Mouse (Mus musculus) kidney, embryonic 14.5 days (tissue): ENCODE results near the gene Gpr179. TPM values are rescaled to one million over a fixed set of nuclear protein-coding genes. Genes with fewer than 3 reads are reported as not detected.

ENCODE experiments used
- ATAC-seq: fragments of 200-750 bp; cut with Nextera tagmentation; 2 replicates; pipeline ENCODE4 v1.8.0; 2017; ENCODE audit warnings: moderate number of reproducible peaks, mild to moderate bottlenecking, moderate TSS enrichment, moderate library complexity; ENCODE audit not compliant: low FRiP score, low TSS enrichment
- H3K27ac ChIP-seq: fragments of 300-500 bp; sonication (generic); 2 replicates; pipeline ENCODE4 v1.5.1; 2014; ENCODE audit warnings: low read depth, mild to moderate bottlenecking, low read length, moderate library complexity, mixed read lengths
- H3K27me3 ChIP-seq: fragments of 300-500 bp; sonication (generic); 2 replicates; pipeline ENCODE4 v1.6.1; 2014; ENCODE audit warnings: mild to moderate bottlenecking, low read length; ENCODE audit not compliant: control insufficient read depth, insufficient read depth
- H3K36me3 ChIP-seq: fragments of 300-500 bp; sonication (generic); 2 replicates; pipeline ENCODE4 v1.6.1; 2014; ENCODE audit warnings: low read length, mixed read lengths; ENCODE audit not compliant: control insufficient read depth, insufficient read depth
- H3K4me1 ChIP-seq: fragments of 300-500 bp; sonication (generic); 2 replicates; pipeline ENCODE4 v1.6.1; 2014; ENCODE audit warnings: low read length, mixed read lengths; ENCODE audit not compliant: control insufficient read depth, insufficient read depth
- H3K4me2 ChIP-seq: fragments of 300-500 bp; sonication (generic); replicated peaks from 2 replicates; pipeline ENCODE4 v1.6.1; 2014; ENCODE audit warnings: low read depth, mild to moderate bottlenecking, low read length
- H3K4me3 ChIP-seq: fragments of 300-500 bp; sonication (generic); 2 replicates; pipeline ENCODE4 v1.5.1; 2014; ENCODE audit warnings: mild to moderate bottlenecking, low read length
- H3K9ac ChIP-seq: fragments of 300-500 bp; sonication (generic); 2 replicates; pipeline ENCODE4 v1.6.1; 2014; ENCODE audit warnings: low read depth, mild to moderate bottlenecking, low read length, moderate library complexity
- H3K9me3 ChIP-seq: fragments of 300-500 bp; sonication (generic); 2 replicates; pipeline ENCODE4 v1.6.1; 2016; ENCODE audit warnings: low read length; ENCODE audit not compliant: control insufficient read depth
- WGBS: fragments of 180-500 bp; shearing (Covaris S2); extraction: QIAGEN DNeasy Blood & Tissue Kit; methylation state at CpG from one replicate; pipeline ENCODE4 v1.1.7; 2014; 5-methylcytosine and 5-hydroxymethylcytosine counted together
- polyA plus RNA-seq: library from polyadenylated mRNA; unstranded; fragments of >200 nt; fragmentation: Nextera tagmentation; extraction: Ambion mirVana; gene quantifications from 2 replicates; pipeline ENCODE4 v1.2.1, GENCODE M21; 2014

The Gpr179 gene
- polyA plus RNA-seq, 1 experiment from 2014 or later: 0.07 TPM

DNA sequence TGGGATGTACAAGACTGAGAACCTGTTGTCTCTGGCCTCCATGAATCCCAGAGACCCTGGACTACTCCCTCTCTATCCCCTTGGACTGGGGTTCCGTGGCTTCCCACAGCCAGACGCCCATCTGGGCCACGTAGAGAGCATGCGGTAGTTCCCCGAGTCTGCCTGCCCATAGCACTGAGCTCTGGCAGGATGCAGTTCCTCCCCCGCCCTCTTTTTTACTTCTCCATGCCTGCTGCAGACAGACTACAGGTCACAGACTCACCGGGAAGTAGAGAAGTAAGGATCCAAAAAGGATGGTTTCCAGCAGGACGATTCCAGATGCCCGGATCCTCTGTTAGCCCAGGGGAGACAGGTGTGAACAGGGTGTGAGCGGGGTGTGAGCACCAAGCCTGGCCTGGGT lies 6.4 kb downstream of the Gpr179 start:
- no peak for ATAC-seq
- H3K4me1 ChIP-seq: peaks cover 11% of the 10 kb centered on the region
- 70% methylated on average over 10 of the region's 10 CpGs for WGBS

DNA sequence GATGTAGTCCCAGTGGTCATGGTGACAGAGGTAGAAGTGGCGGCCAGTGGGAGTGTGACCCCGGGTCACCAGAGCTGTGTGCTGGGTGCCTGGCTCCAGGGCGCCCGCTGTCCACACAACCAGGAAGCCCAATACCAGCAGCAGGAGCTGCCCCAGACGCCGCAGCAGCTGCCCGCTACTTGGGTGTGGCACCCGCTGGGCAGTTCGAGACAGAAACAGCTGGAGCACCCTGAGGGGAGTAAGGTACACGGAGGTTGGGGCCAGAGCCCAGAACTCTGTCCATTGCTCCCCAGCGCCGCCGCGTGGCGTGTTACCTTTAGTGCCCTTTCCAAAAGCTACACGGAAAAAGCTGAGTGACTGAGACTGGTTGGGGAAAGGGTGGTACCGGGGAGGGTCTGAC lies 8.3 kb downstream of the Gpr179 start:
- Histone ChIP-seq H3K4me3 (no peak overlapping the region), H3K27me3 (0 out of 2 replicates have a peak, but pooled peaks cover 3% of the 10 kb centered on the region), H3K4me1 (no peaks in the 10 kb centered on the region), H3K9me3 (no peaks in the 10 kb centered on the region), H3K36me3 (no peaks in the 10 kb centered on the region), H3K4me2 (no peak overlapping the region; the same call in 1 of the 2 replicates), H3K9ac (no peak overlapping the region), H3K27ac (no peak overlapping the region)
- ATAC-seq: no peak
- 32% methylated on average over 17 of the region's 17 CpGs for WGBS

More for the DNA sequence above, 6.4 kb downstream of the Gpr179 start:
- H3K4me2 ChIP-seq: no peak overlapping the region
- no peaks in the 10 kb centered on the region for H3K9me3 ChIP-seq
- H3K27ac ChIP-seq: no peak overlapping the region
- no peaks in the 10 kb centered on the region for H3K27me3 ChIP-seq
- H3K36me3 ChIP-seq: no peaks in the 10 kb centered on the region
- H3K4me3 ChIP-seq: no peak overlapping the region
- H3K9ac ChIP-seq: no peak overlapping the region; the same call in 1 of the 2 replicates

DNA sequence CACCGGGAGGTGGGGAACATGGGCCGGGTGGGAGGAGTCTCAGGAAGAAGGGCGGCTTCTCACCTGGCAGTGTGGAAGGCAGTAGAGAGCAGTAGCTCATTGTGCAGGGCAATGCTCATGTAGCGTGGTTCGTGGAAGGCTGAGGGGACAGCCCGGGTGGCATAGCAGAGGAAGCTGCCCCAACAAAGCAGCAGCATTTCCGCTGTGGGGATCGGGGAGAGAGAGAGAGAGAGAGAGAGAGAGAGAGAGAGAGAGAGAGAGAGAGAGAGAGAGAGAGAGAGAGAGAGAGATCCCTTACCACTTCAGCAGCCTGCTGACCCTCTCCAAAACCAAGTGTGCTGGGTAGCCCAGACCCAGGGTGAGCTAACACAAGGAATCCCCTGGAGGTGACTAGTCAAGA lies 8.7 kb downstream of the Gpr179 start:
- H3K4me2 ChIP-seq: no peak overlapping the region
- H3K4me1 ChIP-seq: no peaks in the 10 kb centered on the region
- no peaks in the 10 kb centered on the region for H3K36me3 ChIP-seq
- no peak overlapping the region for H3K9ac ChIP-seq
- WGBS: 45% methylated on average over 7 of the region's 8 CpGs
- 0 out of 2 replicates have a peak, but pooled peaks cover 4% of the 10 kb centered on the region for H3K27me3 ChIP-seq
- no peaks in the 10 kb centered on the region for H3K9me3 ChIP-seq
- H3K4me3 ChIP-seq: no peak overlapping the region
- no peak for ATAC-seq
- no peak overlapping the region for H3K27ac ChIP-seq

DNA sequence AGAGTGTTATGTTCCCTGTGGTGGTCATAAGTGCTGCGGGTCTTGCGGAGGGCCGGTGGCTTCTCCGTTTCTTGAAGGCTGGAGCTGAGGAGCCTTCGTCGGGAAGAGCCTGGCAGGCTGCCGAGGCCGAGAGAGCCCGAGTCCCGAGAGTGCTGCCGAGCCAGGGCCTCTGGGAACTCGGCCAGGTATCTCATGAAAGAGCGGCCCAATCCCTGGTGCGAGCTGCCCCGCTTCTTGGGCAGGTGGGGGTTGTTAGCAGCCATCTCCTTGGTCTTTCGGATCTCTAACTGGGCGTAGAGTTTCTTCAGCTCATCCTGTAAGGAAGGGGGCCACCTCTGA lies 12.9 kb downstream of the Gpr179 start:
- H3K9ac ChIP-seq: 0 out of 2 replicates have a peak overlapping the region, but pooled peaks have one; percentile 23
- no peaks in the 10 kb centered on the region for H3K4me1 ChIP-seq
- peak overlapping the region; percentile 42; the same call in 1 of the 2 replicates for H3K27ac ChIP-seq
- H3K4me3 ChIP-seq: no peak overlapping the region
- peaks cover 4% of the 10 kb centered on the region; the same call in 1 of the 2 replicates for H3K27me3 ChIP-seq
- no peaks in the 10 kb centered on the region for H3K36me3 ChIP-seq
- ATAC-seq: no peak
- WGBS: 48% methylated on average over 17 of the region's 17 CpGs
- H3K9me3 ChIP-seq: no peaks in the 10 kb centered on the region
- peak overlapping the region; percentile 21; the same call in 1 of the 2 replicates for H3K4me2 ChIP-seq

DNA sequence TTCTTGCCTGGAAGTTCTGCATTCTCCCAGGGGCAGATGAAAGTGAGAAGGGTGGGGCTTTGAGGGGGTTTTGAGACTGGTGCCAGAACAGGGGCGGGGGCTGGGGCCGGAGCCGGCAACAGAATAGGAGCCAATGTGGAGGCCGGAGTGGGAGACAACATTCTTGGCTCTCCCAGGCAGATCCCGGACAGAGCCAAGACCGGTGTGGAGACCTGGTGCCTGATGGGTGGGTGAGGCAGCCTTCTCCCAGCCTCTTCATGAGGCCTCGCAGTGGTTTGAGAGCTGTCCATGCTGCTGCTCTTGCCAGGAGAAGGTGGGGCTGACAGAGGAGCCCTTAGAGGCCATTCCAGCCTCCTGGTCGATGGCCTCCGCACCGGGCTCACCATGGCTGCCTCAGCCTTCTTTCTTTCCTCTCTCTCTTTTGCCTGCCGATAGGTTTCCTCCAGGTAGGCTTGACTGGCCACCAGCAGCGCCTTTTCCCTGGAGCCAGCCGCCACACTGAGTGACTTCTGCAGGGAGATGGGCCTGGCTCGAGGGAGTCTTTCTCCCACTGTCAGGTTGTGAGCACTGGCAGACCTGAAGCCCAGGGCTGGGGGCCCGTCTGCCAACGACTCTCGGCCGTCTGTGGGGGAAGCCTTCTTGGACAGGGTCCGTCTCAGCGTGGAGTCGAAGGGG lies 13.4 kb downstream of the Gpr179 start:
- Histone ChIP-seq H3K4me1 (no peaks in the 10 kb centered on the region), H3K9ac (0 out of 2 replicates have a peak overlapping the region, but pooled peaks have one; percentile 23), H3K4me3 (no peak overlapping the region), H3K4me2 (no peak overlapping the region; the same call in 1 of the 2 replicates), H3K27me3 (peaks cover 4% of the 10 kb centered on the region; the same call in 1 of the 2 replicates), H3K27ac (peak overlapping the region; percentile 42; the same call in 1 of the 2 replicates), H3K36me3 (no peaks in the 10 kb centered on the region), H3K9me3 (no peaks in the 10 kb centered on the region)
- ATAC-seq: peak; percentile 56
- 54% methylated on average over 21 of the region's 21 CpGs for WGBS

DNA sequence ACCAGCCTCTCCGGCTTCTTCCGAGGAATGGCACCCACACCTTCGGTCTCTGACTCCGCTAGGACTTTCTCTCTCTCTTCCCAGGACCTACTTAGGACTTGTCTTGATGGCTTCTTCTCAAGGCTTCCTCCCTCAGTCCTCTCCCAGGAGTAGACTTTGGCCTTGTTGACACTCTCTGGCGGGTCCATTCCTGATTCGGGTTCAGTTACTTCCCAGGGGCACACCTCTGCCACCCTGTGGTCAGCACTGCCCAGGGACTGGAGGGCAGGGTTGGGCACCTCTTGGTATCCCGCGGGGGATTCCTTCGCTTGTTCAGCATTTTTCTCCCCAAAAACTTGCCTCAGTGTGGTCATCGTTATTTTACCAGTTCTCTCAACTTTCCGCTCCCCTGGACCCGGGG lies 14.5 kb downstream of the Gpr179 start:
- 87% methylated on average over 12 of the region's 12 CpGs for WGBS

DNA sequence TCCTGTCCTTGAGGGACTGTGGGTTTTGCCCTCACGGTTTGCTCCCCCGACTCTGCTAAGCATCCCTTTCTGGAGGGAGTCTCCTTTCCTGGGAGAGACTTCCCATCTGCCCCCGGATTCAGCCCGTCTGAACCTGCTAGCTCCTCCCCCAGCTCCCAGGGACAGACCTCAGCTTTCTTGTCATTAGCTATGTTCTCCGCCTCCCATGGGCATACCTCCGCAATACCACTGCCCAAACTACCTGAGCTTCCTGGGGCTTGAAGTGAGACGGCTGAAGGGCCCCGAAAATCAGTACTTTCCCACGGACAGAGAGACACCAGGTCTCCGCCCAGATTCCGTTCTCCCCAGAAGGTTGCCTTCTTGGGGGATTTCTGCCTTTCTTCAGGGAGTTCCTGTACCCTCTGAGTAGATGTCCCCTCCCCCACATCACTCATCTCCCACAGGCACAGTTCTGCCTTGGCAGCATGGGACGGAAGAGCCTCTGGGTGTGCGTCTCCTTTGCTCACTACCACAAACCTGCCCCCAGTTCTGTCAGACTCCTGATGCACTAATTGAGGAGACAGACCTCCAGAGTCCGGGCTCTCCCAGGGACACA lies 15.0 kb downstream of the Gpr179 start:
- WGBS: 59% methylated on average over 14 of the region's 14 CpGs
- Histone ChIP-seq H3K4me2 (no peak overlapping the region), H3K4me1 (no peaks in the 10 kb centered on the region), H3K9me3 (no peaks in the 10 kb centered on the region), H3K27me3 (peaks cover 4% of the 10 kb centered on the region; the same call in 1 of the 2 replicates), H3K36me3 (0 out of 2 replicates have a peak, but pooled peaks cover 4% of the 10 kb centered on the region), H3K4me3 (no peak overlapping the region), H3K27ac (no peak overlapping the region), H3K9ac (no peak overlapping the region)
- ATAC-seq: no peak

More for the DNA sequence above, 14.5 kb downstream of the Gpr179 start:
- Histone ChIP-seq H3K27me3 (peaks cover 4% of the 10 kb centered on the region; the same call in 1 of the 2 replicates), H3K4me2 (no peak overlapping the region), H3K9ac (no peak overlapping the region), H3K36me3 (no peaks in the 10 kb centered on the region), H3K27ac (no peak overlapping the region), H3K4me1 (no peaks in the 10 kb centered on the region), H3K9me3 (no peaks in the 10 kb centered on the region), H3K4me3 (no peak overlapping the region)
- no peak for ATAC-seq

DNA sequence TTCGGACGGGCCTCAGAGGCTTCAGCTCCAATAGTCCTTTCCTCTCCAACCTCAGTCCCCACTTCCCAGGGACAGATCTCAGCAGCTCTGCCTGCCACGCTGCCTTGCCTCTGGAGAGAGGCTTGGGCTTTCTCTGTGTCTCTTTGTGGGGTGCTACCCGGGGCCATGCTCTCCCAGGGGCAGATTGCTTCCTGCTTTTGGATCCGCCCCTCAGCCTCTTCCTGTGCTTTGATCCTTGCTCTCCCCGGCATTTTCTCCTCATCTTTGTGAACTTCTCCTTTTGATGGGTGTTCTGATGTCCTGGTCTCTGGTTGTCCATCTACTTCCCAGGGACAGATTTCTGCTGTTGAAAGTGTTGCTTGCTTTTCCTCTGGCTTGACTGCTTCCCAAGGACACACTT lies 15.6 kb downstream of the Gpr179 start:
- Histone ChIP-seq H3K4me2 (no peak overlapping the region), H3K9ac (no peak overlapping the region), H3K4me3 (no peak overlapping the region), H3K27ac (no peak overlapping the region), H3K9me3 (no peaks in the 10 kb centered on the region), H3K27me3 (peaks cover 4% of the 10 kb centered on the region; the same call in 1 of the 2 replicates), H3K36me3 (0 out of 2 replicates have a peak, but pooled peaks cover 6% of the 10 kb centered on the region), H3K4me1 (no peaks in the 10 kb centered on the region)
- ATAC-seq: no peak
- 35% methylated on average over 6 of the region's 6 CpGs for WGBS

DNA sequence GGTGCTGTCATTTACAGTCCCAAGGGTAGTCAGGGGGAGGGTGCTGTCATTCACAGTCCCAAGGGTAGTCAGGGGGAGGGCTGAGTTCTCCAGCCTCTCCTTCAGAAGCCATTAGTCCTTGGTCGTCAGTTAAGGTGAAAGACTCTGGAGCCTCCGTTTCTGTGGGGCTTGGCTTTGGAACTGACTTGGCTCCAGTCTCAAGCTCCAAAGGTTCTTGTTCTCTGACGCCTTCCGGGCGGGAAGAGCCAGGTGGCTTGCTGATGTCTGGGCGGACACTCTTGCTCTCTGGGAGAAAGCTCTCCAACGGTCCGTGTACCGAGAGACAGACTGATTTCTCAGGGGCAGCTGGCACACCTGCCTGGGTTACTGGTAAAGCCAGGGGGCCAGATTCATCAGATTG lies 17.5 kb downstream of the Gpr179 start:
- H3K9me3 ChIP-seq: no peaks in the 10 kb centered on the region
- no peaks in the 10 kb centered on the region for H3K4me1 ChIP-seq
- no peak overlapping the region for H3K27ac ChIP-seq
- no peak overlapping the region for H3K4me2 ChIP-seq
- H3K27me3 ChIP-seq: peaks cover 4% of the 10 kb centered on the region; the same call in 1 of the 2 replicates
- WGBS: 84% methylated on average over 9 of the region's 9 CpGs
- H3K9ac ChIP-seq: no peak overlapping the region
- peaks cover 7% of the 10 kb centered on the region; the same call in 1 of the 2 replicates for H3K36me3 ChIP-seq
- no peak for ATAC-seq
- H3K4me3 ChIP-seq: no peak overlapping the region
